Mouse (Mus musculus): ENCODE results near the gene Cdv3.

GRCm38 (mm10) chr9:103378686-103379085, 13.0 kb upstream of the Cdv3 start:
- TF ChIP-seq CTCF (IDR thresholded peaks at IDR 0.05; ENCODE audit: borderline replicate concordance, insufficient read depth, low read depth, low read length) (no peak), POLR2A (IDR thresholded peaks at IDR 0.05; ENCODE audit: borderline replicate concordance, insufficient read depth, low read length) (no peak)

Measured in cerebellum, adult 2 months (tissue).